Mouse (Mus musculus) cerebellum, postnatal 10 days (tissue): ENCODE measurements at regions not wholly inside any gene's neighbourhood (a gene's known extent, or its start where the extent isn't known, plus 50 kb on each side); places are given as distances from the start of the nearest gene placed in this dataset.
"Not testable (repeated sequence)": the region's sequence is repeated elsewhere in the genome, so short reads cannot be mapped to it uniquely, and the experiment has no call there.

Source experiments
- DNase-seq, 2 experiments: peaks; one replicate each; pipeline ENCODE4 v3.0.0; 2021; ENCODE audit warnings: mixed read lengths in 2 of 2

DNA sequence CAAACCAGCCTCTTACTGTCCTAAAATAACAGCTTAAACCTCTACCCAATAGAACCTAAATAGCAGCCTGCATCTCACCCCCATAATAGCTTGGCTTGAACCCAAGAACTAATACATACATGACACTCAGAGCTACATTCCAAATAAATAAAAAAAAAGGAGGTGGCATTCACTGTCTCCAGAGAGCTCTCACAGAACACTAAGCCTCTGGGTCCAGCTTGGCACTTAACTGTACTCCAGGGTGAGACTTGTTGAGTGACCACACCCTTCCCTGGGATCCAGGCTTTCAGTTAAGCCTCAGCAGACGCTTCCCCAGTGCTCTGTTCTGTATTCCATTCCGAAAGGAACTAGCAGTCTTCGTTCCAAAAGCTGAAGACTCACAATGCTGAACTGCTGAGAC is 186.3 kb upstream of the Tsc22d2 start:
- DNase-seq, result no peak

DNA sequence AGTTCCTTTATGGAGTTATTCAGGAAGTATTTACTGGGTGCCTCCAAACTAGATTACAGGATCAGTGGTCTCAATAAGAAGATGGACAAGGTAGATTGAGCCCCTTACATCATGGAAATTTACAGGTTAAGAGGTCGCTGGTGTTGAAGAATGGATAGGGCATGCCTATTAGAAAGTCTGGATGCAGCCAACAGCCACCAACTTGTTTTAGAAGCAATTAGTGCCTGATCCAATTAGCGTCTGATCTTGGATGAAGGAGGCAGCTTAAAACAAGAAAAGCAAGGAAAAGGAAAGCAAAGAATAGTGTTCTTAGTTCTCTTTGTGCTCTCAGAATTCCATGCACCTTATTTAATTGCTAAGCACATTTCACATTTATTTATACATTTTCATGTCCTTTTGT is 182.8 kb upstream of the Tsc22d2 start:
- DNase-seq, result no peak

- no peak for DNase-seq
These were observed 181.2 kb upstream of the Tsc22d2 start for GRCm38 (mm10) chr3:58233296-58233695.

DNA sequence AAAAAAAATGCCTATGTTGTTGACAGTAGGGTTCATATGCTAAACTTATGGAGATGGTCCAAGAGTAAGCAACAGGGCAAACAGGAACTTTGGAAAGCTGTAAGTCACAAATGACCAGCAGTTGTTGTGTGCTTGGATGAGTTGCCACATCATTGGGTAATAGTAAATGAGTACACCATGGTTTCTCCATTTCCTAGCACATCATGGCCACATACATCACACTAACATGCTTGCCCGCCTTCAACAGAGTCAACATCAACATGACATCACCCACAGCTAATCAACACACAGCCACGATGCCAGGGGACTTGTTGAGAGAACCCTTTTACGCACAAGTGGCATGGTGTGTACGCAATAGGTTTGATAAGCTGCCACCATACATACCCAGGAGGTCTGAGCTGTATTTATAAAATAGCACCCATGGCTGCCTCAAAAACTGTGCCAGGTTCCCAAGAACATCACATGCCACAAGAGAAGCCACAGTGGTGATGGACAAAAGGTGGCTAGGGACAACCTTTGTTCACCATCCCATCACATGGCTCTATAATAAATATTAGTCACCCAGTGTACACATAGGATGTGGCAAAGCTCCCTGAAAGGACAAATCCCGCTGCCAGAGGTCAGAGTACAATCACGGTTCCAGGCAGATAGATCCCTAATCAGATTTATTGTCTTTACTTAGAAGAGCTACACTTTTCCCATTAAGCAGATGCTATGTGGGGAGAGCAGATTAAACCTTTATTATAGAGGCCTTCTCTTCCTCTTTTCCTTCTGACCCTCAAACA is 179.5 kb upstream of the Tsc22d2 start:
- DNase-seq, result no peak

GRCm38 (mm10) chr3:58238111-58238510 is 176.4 kb upstream of the Tsc22d2 start:
- no peak for DNase-seq

- DNase-seq, result no peak
These were observed 173.7 kb upstream of the Tsc22d2 start for GRCm38 (mm10) chr3:58240775-58241174.

DNA sequence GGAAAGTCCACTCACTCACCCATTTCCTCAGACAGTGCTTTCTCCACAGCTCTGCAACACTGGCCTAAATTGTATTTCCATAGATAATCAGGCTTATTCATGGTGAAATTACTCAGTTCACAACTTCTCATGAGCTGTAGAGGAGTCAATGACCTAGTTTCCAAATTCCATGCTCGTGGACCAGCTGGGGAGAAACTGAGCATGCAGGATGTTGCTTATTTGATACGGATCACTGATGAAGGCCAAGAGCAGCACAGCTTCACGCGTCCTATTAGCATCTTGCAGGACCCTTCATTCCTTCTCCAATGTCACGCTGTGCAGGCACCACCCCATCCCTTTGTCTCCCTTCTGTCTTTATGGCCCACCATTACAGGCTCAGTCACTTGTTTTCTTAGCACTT is 169.2 kb upstream of the Tsc22d2 start:
- no peak for DNase-seq

GRCm38 (mm10) chr3:58247989-58248388 is 166.5 kb upstream of the Tsc22d2 start:
- DNase-seq, result no peak

DNA sequence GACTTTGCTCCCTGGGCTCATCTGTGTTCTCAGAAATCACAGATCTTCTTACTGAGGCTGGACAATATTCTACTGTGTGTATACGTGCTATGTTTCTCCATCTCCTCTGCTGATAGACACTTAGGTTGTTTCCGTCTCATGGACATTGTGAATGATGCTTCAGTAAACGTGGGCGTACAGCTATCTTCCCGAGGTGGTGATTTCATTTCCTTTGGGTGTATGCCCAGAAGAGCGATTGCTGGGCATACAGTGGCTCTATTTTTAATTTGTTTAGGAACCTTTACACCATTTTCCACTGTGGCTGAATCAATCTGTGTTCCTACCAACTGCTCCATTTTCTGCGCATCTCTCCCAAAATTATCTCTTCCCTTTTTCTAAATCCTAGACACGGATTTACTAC is 160.6 kb upstream of the Tsc22d2 start:
- DNase-seq, result no peak

DNA sequence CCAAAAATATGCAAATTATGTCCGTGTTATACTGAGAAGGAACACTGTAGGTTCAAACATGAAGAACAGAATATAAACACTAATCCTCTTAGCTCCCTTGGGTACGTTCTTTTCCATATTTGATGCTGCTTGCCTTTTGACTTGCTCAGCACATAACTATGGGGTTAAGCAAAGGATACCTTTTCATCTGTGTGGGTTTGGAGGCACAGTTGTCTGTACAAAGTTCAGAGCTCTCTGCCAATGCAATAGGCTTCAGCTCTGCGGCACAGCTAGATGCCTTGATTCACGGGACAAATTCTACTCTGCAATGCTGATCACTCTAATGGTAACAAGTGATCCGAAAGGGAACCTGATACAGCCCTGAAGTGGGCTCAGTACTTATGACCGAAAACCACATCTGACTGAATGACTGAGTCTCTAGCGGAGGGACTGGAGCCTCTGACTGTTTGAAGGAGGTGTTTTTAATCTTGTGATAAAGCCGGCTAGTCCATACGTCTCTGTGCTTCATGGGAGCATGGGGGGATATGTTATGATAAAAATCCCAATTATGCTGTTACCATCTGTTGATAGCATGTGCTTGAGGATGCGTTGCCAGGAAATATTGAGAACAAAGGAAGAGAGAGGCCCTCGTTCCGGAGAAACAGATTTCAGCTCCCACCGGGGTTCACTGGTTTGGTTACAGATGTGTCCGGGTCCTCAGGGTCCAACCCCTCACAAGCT is 146.7 kb upstream of the Tsc22d2 start:
- peak in 1 of 2 experiments; percentile 7 for DNase-seq

GRCm38 (mm10) chr3:58271441-58271840 is 143.1 kb upstream of the Tsc22d2 start:
- DNase-seq, result not testable (repeated sequence)

DNA sequence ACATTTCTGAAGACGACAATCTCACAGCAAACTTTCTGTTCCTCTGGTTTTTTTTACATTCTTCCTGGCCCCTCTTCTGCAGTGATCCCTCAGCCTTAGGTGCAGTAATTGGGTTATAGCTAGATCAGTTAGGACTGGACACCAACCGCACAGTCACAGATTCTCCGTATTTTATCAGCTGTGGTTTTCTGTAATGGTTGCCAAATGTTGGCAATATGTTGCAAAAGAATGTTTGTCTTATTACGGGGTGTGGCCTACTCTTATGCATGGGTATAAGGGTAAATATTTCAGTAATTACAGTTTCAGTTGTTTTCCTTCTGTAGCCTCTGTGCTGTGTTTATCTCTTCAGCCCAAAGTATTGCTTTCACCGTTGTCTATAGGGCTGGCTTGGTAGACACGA is 133.2 kb upstream of the Tsc22d2 start:
- no peak for DNase-seq

GRCm38 (mm10) chr3:58284371-58284770 is 130.1 kb upstream of the Tsc22d2 start:
- DNase-seq, result not testable (repeated sequence)

DNA sequence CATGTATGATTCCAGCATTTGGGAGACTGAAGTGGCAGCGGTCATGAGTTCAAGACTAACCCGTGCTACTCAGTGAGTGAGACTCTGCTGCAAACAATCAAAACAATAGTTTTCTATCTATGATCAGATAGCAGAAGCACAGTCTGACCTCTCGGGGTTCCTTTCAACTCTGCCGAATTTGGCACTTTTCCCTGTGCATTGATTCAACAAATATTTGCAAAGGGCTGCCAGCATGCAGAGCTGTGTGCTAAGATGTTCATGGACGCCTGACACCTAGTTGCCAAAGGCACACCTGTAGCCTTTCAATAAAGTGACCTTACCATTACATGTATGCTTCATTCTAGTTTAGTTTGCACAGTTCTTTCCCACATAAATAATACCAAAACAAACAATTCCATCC is 118.7 kb upstream of the Tsc22d2 start:
- DNase-seq, result peak in 1 of 2 experiments; percentile 9

- no peak for DNase-seq
These were observed 114.3 kb upstream of the Tsc22d2 start for GRCm38 (mm10) chr3:58300213-58300612.

- no peak for DNase-seq
These were observed 113.6 kb upstream of the Tsc22d2 start for GRCm38 (mm10) chr3:58300801-58301485.

- no peak for DNase-seq
These were observed 112.2 kb upstream of the Tsc22d2 start for GRCm38 (mm10) chr3:58302322-58302721.

DNA sequence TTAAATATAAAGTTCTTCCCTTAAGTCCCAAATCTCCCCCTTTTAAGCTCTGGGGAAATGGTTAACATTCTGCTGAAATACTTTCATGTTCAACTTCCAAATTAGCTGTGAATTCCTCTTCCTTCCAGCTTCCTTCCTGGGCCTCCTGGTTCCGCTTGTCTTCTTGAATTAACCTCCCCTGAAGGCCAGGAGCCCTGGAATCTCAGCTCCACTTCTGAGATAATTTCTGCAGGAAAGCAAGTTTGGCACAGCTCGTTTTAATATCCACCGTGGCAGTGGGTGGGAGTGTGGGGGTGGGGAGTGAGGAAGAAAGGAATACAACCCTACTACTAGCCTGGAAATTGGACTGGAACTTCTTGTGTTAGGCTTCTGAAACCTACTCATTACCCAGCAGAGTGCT is 110.8 kb upstream of the Tsc22d2 start:
- DNase-seq, result peak in 1 of 2 experiments; percentile 9

GRCm38 (mm10) chr3:58309601-58310000 is 104.9 kb upstream of the Tsc22d2 start:
- DNase-seq, result peak in 1 of 2 experiments; percentile 10

GRCm38 (mm10) chr3:58310390-58310789 is 104.1 kb upstream of the Tsc22d2 start:
- no peak for DNase-seq

GRCm38 (mm10) chr3:58311104-58311685 is 103.3 kb upstream of the Tsc22d2 start:
- no peak for DNase-seq

DNA sequence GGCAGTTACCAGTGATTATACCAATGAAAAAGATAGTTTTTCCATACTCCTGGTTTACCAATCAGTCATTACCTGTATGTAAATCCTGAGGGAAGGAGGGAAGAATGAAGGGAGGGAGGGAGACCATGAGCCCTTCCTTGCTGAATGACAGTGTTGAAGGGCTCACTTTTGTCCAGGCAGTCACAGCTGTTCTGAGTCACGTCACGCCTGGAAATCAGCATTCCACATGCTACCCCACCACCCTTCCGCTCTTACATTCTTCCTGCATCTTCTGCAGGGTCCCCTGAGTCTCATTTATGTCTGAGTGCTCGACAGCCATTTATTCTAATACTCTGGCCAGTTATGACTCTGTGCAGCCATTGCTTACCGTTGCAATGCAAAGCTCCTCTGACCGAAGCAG is 101.9 kb upstream of the Tsc22d2 start:
- no peak for DNase-seq

- no peak for DNase-seq
These were observed 99.3 kb upstream of the Tsc22d2 start for GRCm38 (mm10) chr3:58315236-58315635.
